Comparison of ENCODE assay signal across 12 mouse cellular contexts in genomic region chr4:101199433-101200081, GRCm38 (mm10).
DNase-seq lines count a peak whose midpoint lies in the region; ATAC-seq lines count a peak whose summit lies in the region.
"Had no signal": no experiment of that assay in that cellular context is flagged by ENCODE, and none has a peak within 500 bp of the region (broad histone marks: within the 10 kb centered on the region; RNA-seq: fewer than 3 reads in every experiment).

No protein-coding gene starts in this region.

- intact Hi-C loops in left cerebral cortex, postnatal 25 days (cut with DNase I), result loop anchor here (5.0 kb wide), 1 partner anchor 63 kb away; no protein-coding TSS in a partner anchor

- DNase-seq in heart, adult 11 months, result peak; percentile 86
- no peak for DNase-seq in heart, adult 9 months (ENCODE audit: low spot score in 2 of 2)
- peak; percentile 69 for DNase-seq in CD4-positive, CD25-positive, alpha-beta regulatory T cell, adult 2 months (ENCODE audit: low read depth, low spot score)
- peak; percentile 60 for DNase-seq in thymus, postnatal 14 days
- DNase-seq in left cerebral cortex, postnatal 25 days (ENCODE audit: low spot score in 2 of 2), result no peak
- DNase-seq in urinary bladder, adult 2 months (ENCODE audit: low spot score), result no peak
- DNase-seq: adrenal gland, postnatal 36 days; kidney, postnatal 4 days; lung, embryonic 14.5 days had no signal

- peak; percentile 71 for ATAC-seq in inflammation-experienced regulatory T-cells, adult 6 months
- ATAC-seq in megakaryocyte-erythroid progenitor cell, adult 5-6 weeks (replicated peaks; ENCODE audit: low FRiP score, low TSS enrichment, poor library complexity, severe bottlenecking), result no peak
- ATAC-seq: intestine, postnatal 0 days had no signal

Comparison
In these comparisons a context has a peak if more than half of its experiments do, and no peak if none do; other contexts are left out.
1. DNase-seq: peak in heart, adult 11 months (single experiment), CD4-positive, CD25-positive, alpha-beta regulatory T cell, adult 2 months (single experiment) and thymus, postnatal 14 days (single experiment); none in heart, adult 9 months (0 of 2), left cerebral cortex, postnatal 25 days (0 of 2) and urinary bladder, adult 2 months (single experiment).